Mouse (Mus musculus) c-Kit-positive CD71-positive TER-119-positive erythroid progenitor cells, embryonic 14.5 days (primary cell): ENCODE data around the gene Btbd11.

ENCODE experiments used
- DNase-seq: peaks from one replicate; pipeline ENCODE4 v3.0.0-alpha.2; 2013; ENCODE audit warnings: low spot score

Gene Btbd11

GRCm38 (mm10) chr10:85420851-85421628, 34.4 kb downstream of the Btbd11 start:
- DNase-seq = no peak

DNA sequence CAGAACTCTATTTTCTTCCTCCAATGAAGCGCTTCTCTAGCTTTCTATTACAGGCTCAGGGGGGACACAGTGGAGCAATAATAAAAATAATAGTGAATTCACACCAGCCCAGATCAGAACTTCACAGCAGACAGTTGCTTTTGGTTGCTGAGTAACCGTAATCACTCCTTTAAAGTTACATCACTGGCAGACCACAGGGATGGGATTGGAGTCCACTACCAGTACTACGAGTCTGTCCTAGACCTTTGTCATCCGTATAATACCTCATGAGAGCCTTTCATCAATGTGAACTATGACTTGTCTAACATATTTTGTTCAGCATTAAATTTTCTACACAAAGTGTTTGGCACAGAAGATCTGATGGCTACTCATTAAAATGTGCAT, 35.0 kb downstream of the Btbd11 start:
- no peak for DNase-seq

GRCm38 (mm10) chr10:85425756-85426155, 39.1 kb downstream of the Btbd11 start:
- DNase-seq = no peak

DNA sequence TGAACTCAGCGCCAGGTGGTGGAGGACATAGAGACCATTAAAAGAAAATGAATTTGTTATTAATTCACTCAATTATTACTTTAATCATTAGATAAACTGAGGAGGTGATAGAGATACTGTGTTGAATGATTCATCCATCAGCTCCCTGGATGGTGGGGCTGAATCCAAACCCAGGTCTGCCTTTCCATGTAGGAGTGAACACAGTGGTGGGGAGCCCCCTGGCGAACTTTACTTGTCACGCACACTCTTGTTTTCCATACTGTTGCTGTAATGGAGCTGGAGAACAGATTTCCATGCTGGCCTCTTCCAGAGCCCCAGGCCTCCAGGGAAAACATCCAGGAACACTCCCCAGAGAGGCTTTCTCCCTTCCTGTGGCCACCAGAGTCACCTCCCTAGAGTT, 50.6 kb downstream of the Btbd11 start:
- DNase-seq = no peak

DNA sequence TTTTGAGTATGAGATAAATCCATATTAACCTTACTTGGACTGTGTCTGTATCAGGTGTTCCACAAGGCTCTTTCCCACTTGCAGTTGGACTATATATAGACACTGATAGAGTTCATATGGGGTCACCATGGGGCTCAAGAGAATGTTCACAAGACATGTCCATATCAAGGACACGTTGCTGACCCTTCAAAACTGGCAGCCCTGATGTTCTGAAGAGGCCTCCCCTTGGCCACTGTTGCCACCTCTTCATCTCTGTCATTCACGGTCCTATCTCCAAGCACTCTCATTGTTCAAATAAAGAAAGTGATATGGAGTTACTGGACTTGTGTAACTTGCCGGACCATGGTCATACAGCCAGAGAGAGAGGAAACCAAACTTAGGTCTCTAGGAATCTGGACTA, 56.8 kb downstream of the Btbd11 start:
- DNase-seq = no peak

DNA sequence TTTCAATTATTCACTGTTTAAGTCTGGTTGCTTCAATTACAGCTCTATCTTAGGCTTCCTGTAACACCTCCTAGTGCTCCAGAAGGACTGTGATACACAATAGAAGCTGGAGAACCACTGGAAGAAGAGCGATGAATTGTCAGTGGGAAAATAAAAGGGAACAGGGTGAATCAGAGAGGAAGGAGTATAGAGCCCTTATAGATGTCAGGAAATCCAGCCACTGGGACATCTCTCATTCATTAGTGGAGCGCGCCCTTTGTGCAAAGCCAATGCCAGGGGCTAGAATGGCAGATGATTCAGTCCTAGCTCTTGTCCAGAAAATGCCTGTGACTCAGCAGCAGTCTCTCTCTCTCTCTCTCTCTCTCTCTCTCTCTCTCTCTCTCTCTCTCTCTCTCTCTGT, 59.3 kb downstream of the Btbd11 start:
- no peak for DNase-seq

DNA sequence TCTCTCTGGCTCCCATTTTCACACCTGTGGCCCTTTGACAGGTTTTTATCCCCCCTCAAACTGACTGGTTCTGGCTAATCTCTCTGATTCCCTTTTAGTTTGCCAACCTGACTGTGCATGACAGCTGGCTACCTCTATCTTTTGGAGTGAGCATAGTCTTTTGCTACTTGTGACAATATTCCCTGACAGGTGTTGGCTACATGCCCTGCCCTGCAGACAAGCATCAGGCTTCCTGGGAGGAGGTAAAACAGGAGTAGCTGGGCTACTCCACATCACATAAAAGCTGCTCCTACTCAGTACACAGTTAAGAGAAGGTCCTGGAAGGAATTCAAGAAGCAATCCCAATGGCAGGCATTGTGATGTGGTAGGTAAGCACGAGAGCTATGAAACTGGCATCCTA, 60.1 kb downstream of the Btbd11 start:
- DNase-seq = no peak

GRCm38 (mm10) chr10:85447869-85448268, 61.3 kb downstream of the Btbd11 start:
- no peak for DNase-seq

DNA sequence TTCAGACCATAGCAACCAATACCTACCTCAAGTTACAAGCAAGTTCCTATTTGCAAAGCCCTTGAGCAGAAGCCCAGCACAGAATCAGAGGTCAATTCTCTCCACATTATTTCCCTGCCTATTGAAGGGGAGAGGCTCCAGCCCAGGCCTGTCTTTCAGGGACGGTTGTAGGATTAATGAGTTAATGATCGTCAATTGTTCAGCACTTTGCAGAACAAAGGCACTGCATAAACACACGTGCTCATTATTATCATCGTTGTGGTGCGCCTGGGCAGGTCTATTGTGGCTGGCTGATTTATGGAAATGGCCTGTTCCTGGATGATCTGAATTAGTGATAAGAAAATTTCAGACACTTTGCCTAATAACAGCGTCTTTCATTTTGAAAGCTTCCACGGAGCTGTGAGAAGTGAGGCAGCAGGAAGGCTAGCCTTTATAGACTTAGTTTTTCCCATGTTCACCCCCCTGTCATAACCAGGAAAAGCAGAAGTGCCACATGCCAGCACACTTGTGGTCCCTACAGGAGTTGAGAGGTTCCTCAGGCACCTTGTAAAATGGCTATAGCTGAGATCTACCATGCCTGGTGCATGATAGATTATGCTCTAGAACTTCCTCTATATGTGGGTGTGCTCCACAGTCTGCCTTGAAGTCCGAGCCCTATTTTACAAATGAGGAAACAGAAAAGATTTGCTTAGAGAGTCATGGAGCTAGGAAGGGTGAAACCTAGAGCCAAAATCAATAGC, 65.2 kb downstream of the Btbd11 start:
- DNase-seq = no peak

DNA sequence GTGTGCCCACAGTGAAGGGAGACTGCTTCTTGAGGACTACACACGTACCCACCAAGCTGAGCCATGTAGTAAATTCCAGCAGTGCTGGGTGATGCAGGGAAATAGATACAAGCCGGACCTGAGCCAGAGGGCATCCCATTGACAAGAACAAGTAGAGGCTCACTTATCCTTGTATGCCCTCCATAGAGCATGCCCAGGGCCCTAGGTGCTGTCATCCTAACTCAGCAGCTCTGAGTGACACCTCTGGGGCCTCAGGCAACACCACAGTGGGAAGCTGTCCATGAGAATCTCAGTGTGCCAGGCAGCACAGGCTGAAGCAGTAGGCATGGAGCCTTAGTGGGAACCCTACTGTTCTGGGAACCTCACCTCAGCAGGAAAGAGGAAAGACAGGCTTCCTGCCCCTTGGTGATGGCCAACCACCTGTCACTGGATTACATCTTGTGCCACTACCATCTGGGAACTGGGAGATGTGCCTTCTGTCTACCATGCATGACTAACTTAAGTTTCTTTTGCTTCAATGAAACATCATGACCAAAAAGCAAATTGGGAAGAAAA, 66.7 kb downstream of the Btbd11 start:
- DNase-seq = no peak

DNA sequence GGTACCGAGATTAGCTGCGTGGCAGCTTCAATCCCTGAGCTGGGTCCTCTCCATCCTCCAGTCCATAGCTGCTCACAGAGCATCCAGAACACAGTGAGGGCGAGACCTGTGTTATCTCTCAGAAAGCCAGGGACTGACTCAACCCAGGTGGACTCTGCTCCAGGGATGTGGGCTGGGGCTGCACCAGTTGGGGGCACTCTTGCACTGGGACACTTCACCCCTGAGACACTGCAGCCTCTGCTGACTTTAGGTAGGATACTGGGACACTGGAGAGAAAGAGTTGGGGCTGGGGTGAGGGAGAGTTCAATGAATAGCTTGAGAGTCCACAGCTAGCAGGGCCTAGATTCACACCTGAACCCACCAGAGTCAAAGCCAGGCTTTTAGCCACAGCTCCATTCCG, 69.4 kb downstream of the Btbd11 start:
- no peak for DNase-seq

GRCm38 (mm10) chr10:85458744-85459344, 72.2 kb downstream of the Btbd11 start:
- no peak for DNase-seq

- DNase-seq = no peak
Measured at GRCm38 (mm10) chr10:85460736-85461135, 74.1 kb downstream of the Btbd11 start.

DNA sequence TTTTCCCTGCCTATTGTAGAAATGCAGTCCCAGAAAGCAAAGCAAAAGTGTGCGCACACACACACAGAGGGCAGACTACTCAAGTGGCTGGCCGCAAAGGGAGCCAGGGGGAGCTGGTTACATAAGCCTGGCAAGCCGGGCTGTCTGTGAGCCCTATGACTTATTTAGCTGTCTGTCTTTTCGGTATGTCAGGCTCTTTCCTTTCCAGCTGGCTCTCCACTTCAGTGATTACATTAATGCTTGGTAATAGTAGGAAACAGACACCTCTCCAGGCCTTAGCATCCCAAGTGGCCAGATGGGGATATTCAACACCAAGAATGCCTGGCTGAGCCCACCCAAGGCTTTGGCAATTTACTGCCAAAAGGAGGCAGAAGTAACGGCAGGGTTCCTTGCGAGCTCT, 77.5 kb downstream of the Btbd11 start:
- no peak for DNase-seq

DNA sequence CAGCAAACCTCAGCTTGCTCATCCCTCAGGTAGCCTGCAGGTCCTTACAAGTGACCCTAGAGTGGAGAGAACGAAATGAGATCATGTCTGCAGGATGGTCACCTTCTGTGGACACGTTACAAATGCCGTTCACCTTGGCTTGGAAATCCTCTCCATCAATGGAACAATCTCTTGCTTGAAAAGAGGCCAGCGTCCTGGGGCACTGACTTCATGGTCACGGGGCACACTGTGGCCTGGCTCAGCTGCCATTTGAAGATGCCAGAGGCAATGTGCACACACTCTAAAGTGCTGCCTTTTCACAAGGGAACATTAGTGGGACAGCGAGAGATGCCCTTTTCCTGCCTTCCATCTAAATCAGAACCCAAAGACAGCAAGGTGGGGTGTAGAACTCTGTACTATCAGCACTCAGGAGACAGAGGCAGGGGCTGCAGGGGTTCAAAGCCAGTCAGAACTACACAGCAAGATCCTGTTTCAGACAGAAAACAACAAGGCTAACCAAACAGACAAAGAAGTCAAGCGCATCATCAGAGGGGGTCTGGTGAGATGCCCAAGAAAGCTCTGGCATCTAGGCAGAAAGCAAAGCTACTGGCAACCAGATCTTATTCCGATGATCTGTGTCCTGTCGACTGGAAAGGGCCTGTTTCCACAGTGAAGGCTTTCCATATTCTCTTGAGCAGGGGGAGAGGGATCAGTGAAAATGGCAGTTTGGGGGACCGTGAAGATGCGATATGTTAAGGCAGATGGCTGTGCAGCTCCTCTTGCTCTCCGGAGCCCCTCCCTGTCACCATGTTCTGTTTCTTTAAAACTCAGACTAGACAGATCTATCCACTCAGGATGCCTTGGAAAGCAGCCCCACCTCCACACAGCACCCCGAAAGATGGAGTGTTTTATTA, 79.1 kb downstream of the Btbd11 start:
- no peak for DNase-seq

GRCm38 (mm10) chr10:85466409-85466761, 79.8 kb downstream of the Btbd11 start:
- DNase-seq = no peak

GRCm38 (mm10) chr10:85467393-85467792, 80.8 kb downstream of the Btbd11 start:
- no peak for DNase-seq

DNA sequence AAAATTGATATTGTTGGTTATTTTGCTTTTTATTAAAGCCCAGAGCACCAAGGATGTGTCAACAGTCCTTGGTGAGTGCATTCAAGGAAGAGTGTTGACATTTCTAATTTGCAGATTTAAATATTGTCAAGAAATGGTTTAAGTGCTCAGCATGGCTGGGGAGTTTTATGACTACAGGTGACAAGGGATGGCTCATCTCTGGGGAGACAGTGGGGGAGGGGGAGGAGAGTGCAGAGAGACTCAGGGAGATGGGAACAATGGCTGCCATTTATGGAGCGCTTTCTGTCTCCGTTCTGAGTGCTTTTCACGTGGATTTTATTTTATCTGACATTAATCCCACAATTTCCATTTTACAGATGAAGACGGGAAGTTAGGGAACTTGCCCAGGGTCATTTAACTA, 81.9 kb downstream of the Btbd11 start:
- DNase-seq = no peak

GRCm38 (mm10) chr10:85469341-85469740, 82.7 kb downstream of the Btbd11 start:
- no peak for DNase-seq

DNA sequence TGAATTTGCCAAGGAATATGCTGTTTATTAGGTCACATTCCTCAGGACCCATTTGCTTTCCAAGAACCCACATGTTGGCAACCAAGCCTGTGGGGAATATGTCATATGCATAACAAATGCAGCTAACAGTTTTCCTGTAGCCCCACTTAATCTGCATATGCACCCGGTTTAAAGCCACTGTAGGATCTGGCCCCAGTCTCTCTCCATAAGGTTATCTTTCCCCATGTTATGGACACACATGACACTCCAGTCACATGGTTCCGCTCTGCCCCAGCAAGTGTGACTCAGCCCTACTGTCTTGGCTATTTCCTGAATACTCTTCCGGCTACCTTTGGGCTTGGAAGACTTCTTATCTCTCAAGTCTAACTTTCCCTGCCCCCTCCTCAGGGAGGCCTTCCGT, 86.7 kb downstream of the Btbd11 start:
- DNase-seq = no peak

- no peak for DNase-seq
Measured at GRCm38 (mm10) chr10:85473871-85474270, 87.3 kb downstream of the Btbd11 start.
